Comparison of ENCODE assay signal across 8 mouse cellular contexts in the genomic region with DNA sequence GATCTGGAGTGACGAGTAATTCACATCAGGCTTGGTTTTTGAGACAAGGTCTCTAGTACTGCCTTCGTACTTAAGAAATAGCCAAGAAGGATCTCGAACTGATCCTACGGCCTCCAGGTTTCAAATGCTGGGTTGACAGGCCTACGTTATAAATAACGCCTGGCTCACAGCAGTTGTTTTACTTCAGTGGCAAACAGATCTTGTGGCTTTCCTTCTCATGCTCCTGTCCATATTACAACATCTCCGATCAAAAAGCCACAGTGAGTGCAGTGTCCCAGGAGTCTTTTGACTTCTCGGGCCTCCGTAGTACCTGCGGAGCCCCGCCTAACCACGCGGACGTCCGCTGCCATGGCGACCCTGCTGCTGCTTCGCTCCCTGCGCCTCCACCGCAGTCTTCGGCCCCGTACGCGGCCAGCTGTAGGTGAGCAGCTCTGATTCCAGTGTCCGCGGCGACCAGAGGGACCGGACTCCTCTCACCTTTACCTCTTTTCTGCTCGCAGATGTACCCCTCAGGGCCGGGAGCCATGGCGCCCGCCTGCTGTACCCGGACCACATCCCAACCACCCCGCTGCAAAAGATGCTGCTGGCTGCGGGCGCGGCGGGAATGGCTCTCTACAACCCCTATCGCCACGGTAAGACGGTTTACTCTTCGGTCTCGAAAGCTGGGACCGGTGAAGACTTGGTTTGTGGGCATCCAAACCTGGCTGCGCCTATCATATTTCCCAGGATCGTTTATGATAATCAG. TPM values are rescaled to one million over a fixed set of nuclear protein-coding genes. Genes with fewer than 3 reads are reported as not detected.
A peak's percentile ranks its signal among the peaks of the same experiment; 100 is the strongest.
DNase-seq lines count a peak whose midpoint lies in the region; ATAC-seq and TF ChIP-seq lines count a peak whose summit lies in the region.

TSS of gene Trub2 (minus strand) at position 566 of the 745 bp plus-strand sequence.

- peaks cover 26% of the 10 kb centered on the region for H3K4me1 ChIP-seq in hindbrain, embryonic 10.5 days (replicated peaks)
- peaks cover 6% of the 10 kb centered on the region; the same call in 1 of the 2 replicates for H3K4me1 ChIP-seq in lung, postnatal 0 days (ENCODE audit: insufficient read depth, low read depth, low read length)

- peak within 1 kb of the TSS; percentile 95 for H3K4me3 ChIP-seq in hindbrain, embryonic 10.5 days
- H3K4me3 ChIP-seq in lung, postnatal 0 days (ENCODE audit: low read depth, low read length) = peak within 1 kb of the TSS; percentile 65

- TF ChIP-seq CTCF in lung, postnatal 0 days (IDR thresholded peaks at IDR 0.05) = no peak

- WGBS in hindbrain, embryonic 10.5 days = under 1% methylated on average over 45 of the region's 45 CpGs
- WGBS in lung, postnatal 0 days = under 1% methylated on average over 45 of the region's 45 CpGs

- peak within 1 kb of the TSS; percentile 70 for H3K9ac ChIP-seq in lung, postnatal 0 days (replicated peaks; ENCODE audit: low read depth)

- no peaks in the 10 kb centered on the region for H3K9me3 ChIP-seq in hindbrain, embryonic 10.5 days
- no peaks in the 10 kb centered on the region for H3K9me3 ChIP-seq in lung, postnatal 0 days (ENCODE audit: low read length)

- peak within 1 kb of the TSS; percentile 89 for H3K27ac ChIP-seq in hindbrain, embryonic 10.5 days
- H3K27ac ChIP-seq in lung, postnatal 0 days (ENCODE audit: low read length) = peak within 1 kb of the TSS; percentile 82

- DNase-seq in NIH3T3 (ENCODE audit: low read depth) = peak; percentile 84
- DNase-seq in cerebellum, adult 9-11 months = peak; percentile 85
- DNase-seq in frontal cortex, adult 2 months (ENCODE audit: extremely low spot score in 1 of 2, low spot score in 1 of 2) = peak; percentile 79 to 89
- peak; percentile 84 for DNase-seq in hindbrain, embryonic 10.5 days (ENCODE audit: low spot score)
- DNase-seq in layer of hippocampus, postnatal 10 days (ENCODE audit: low spot score in 2 of 2) = peak; percentile 77 to 81
- DNase-seq in lung, postnatal 0 days (ENCODE audit: low spot score) = peak; percentile 89
- DNase-seq in ovary, postnatal 14 days (ENCODE audit: low spot score) = peak; percentile 68
- DNase-seq in thymus, postnatal 10 days (ENCODE audit: low spot score in 2 of 2) = peak; percentile 67 to 72

- H3K36me3 ChIP-seq in hindbrain, embryonic 10.5 days = peaks cover 69% of the 10 kb centered on the region
- no peaks in the 10 kb centered on the region; the same call in 1 of the 2 replicates for H3K36me3 ChIP-seq in lung, postnatal 0 days (ENCODE audit: insufficient read depth, low read length)

- ATAC-seq in lung, postnatal 0 days = peak; percentile 94

- no peaks in the 10 kb centered on the region for H3K27me3 ChIP-seq in hindbrain, embryonic 10.5 days (ENCODE audit: insufficient read depth, poor library complexity, severe bottlenecking)
- no peaks in the 10 kb centered on the region for H3K27me3 ChIP-seq in lung, postnatal 0 days (replicated peaks; ENCODE audit: insufficient read depth, low read length)

- peak within 1 kb of the TSS; percentile 92 for H3K4me2 ChIP-seq in lung, postnatal 0 days (replicated peaks; ENCODE audit: low read depth, low read length)

- no peak; the same call in 1 of the 2 replicates for TF ChIP-seq EP300 in lung, postnatal 0 days (IDR thresholded peaks at IDR 0.05)

RNA-seq across cellular contexts. Expression of gene Trub2, which starts in this region (rescaled TPM):
- polyA plus RNA-seq in frontal cortex, adult 2 months (2012; rRNA removed) = 37.5 and 40.1 TPM in 2 replicates
- polyA plus RNA-seq in hindbrain, embryonic 10.5 days (2016; fragmentation: Nextera tagmentation; extraction: Ambion mirVana) = 53.2 and 59.2 TPM in 2 replicates
- 10 to 100 TPM; 47.7 to 59.7 TPM for total RNA-seq in layer of hippocampus, postnatal 10 days (2021)
- polyA plus RNA-seq in lung, postnatal 0 days (2015; fragmentation: Nextera tagmentation; extraction: Ambion mirVana) = 16.2 and 18.5 TPM in 2 replicates

Comparison
In these comparisons a context has a peak if more than half of its experiments do, and no peak if none do; other contexts are left out.
1. Peak in every context shown above with its lines: DNase-seq, ATAC-seq, H3K4me3 ChIP-seq and H3K27ac ChIP-seq.